Mouse (Mus musculus) kidney, postnatal 36 days (tissue): Measurements from ENCODE around the gene 0610010K14Rik.

Experiments used
- DNase-seq, 2 experiments: peaks; one replicate each; pipeline ENCODE4 v3.0.0; 2021 to 2022; ENCODE audit warnings: mixed read lengths in 2 of 2

Gene 0610010K14Rik

GRCm38 (mm10) chr11:70214856-70215209 lies 22.9 kb downstream of the 0610010K14Rik start:
- no peak for DNase-seq

DNA sequence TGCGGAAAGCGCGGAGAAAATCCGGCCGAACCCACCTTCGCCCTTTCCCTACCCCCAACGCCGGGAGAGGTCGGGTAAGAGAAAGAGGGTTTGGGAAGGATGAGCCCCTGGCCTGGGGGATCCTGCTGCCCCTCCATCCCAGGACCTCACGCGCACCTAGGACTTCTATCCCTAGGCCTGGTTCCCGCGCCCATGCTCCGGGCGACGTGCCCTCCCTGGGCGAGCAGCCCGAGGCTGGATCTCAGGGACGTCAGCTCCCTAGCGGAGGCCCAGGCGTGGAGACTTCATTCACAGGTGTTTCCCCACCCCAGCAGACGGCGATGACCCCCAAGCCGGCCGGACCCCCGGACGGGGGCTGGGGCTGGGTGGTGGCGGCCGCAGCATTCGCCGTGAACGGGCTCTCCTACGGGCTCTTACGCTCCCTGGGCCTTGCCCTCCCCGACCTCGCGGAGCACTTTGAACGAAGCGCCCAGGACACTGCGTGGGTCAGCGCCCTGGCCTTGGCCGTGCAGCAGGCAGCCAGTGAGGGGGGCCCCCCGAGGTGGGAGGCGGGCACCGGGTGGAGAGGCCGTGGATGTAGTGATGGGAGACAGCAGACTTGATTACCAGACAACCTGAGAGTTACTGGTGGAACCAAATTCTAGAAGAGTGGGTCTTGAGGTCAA lies 23.4 kb downstream of the 0610010K14Rik start:
- peak; percentile 86 to 88 for DNase-seq

GRCm38 (mm10) chr11:70213736-70214135 lies 24.0 kb downstream of the 0610010K14Rik start:
- peak in 1 of 2 experiments; percentile 52 for DNase-seq

GRCm38 (mm10) chr11:70212896-70213295 lies 24.8 kb downstream of the 0610010K14Rik start:
- peak; percentile 88 to 90 for DNase-seq

GRCm38 (mm10) chr11:70212423-70212822 lies 25.3 kb downstream of the 0610010K14Rik start, which contains the start of gene Slc16a11:
Slc16a11 (plus strand) TSS chr11:70212752.
- peak in 1 of 2 experiments; percentile 41 for DNase-seq

- no peak for DNase-seq
Observed at GRCm38 (mm10) chr11:70211972-70212371, 25.7 kb downstream of the 0610010K14Rik start.

DNA sequence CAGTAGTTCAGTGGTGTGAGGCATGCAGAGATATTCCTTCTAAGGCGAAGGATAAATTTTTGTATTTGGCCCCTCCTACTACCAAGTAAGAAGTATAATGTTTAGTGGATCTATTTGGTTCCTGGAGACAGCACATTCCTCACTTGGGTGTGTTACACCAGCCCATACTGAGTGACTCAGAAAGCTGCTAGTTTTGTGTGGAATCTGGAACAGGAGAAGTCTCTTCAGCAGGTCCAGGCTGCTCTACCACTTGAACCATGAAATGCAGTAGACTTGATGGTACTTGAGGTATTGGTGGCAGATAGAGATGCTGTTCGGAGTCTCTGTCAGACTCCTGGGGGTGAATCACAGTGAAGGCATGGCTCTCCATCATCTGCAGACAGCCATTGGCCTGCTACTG lies 27.0 kb downstream of the 0610010K14Rik start:
- no peak for DNase-seq

DNA sequence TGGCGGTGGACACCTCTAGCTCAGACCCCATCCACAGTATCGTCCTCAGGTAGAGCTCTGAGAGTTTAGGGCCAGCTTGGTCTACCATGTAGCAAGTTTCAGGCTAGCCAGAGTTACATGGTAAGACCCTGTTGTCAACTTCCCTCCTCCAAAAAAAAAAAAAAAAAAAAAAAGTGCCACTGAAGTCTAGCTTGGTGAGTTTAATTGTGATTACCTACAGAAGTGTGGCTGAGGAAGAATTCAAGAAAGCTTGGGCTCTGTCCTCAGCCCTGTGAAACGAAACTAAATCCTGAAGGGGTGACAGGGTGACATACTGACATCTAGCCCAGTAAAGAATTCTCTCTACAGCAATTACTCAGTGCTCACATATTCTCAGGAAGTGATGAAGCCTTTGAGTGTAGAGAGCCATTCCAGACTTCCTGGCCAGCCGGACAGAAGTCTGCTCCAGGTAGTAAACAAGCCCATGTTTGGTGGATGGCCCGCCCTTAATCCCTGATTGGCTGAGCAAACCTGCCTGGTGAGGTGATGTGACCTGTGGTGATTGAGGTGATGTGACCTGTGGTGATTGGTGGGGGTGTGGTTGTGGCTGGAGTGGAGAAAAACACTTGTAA lies 28.8 kb downstream of the 0610010K14Rik start:
- DNase-seq: peak in 1 of 2 experiments; percentile 25

- no peak for DNase-seq
Observed at GRCm38 (mm10) chr11:70207283-70207682, 30.4 kb downstream of the 0610010K14Rik start.

- no peak for DNase-seq
Observed at GRCm38 (mm10) chr11:70206801-70207200, 30.9 kb downstream of the 0610010K14Rik start.

- peak; percentile 91 to 96 for DNase-seq
Observed at GRCm38 (mm10) chr11:70201691-70202090, 36.0 kb downstream of the 0610010K14Rik start.

DNA sequence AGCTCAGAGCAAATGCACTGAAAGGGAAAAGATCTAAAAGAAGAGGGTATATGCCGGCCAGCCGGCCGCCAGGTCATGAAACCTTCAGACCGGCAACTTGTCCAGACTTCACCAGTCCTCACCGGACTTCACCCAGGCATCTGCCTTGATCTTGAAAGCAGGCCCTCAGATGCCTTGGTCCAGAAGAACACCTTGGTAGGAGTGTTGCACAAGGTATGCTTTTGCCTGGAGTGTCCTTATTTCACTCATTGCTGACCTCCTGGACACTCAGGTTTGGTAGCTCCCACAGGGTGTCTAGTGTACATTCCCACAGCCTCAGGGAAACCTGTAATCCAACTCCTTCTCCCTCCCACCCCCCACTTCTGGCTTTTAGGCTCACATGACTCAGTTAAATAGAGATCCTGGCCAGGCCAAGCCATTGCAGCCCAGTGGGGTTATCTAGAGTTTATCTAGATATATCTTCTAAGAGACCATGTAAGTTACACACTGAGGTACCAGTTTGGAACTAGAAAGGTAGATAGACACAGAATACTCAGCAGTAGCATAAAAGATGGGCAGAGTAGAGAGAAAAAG lies 37.6 kb downstream of the 0610010K14Rik start:
- peak in 1 of 2 experiments; percentile 37 for DNase-seq

DNA sequence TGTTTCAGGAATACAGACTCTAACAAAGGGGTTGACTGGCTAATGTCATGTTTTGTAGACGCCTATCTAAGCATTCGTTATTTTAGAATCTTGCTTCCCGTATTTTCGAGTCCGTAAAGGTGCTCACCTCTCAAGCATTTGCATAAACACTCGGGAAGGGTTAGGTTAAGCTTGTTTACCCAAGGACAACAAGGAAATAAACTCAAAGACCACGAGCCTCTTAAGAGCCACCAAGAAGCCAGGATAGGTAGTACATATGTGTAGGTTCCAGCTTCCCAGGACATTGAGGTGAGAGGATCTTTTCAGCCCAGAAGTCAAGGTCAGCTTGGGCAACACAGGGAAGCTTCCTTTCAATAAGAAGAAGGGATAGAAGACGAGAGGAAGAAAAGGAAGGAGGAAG lies 38.6 kb downstream of the 0610010K14Rik start:
- no peak for DNase-seq

- no peak for DNase-seq
Observed at GRCm38 (mm10) chr11:70198332-70198731, 39.4 kb downstream of the 0610010K14Rik start.

DNA sequence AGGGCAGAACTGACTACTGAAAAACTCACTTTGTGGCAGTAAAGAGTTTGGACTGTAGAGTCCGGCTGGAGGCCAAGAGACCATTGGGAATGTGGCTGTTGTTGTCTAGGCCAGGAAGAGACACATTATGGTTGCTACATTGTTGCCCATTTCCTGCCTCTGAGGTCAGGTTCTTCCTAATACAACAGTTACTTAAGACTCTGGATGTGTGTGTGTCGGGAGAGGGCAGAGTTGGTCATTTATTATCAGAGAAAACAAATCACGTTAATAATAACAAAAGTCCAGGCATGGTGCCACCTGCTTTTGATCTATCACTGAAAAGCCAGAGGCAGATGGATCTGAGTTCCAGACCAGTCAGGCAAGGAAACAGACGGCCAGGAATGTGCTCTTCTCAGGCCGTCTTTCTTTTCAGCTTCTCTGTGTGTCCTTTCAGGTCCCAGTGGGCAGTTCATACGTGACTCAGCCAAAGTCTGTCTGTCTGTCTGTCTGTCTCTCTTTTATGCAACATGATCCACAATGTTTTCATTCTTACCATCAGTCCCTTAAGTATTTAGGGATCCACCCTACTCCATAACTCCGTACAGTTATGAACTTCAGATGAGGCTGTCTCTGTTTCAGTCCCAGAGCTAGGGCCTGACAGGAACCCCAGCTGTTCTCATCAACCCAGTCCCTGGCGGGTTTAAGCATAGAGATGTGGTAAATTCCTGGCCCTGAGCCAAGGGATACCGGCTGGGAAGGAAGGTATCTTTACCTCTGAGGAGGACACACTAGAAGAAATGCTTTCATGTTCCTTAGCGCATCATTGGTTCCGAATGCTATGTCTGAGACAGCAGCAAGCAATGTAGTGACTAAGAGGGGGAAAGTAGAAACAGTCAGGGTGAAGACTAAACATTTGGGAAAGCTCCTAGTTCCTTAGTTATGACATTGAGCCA lies 44.1 kb downstream of the 0610010K14Rik start:
- DNase-seq: peak; percentile 49 to 64

GRCm38 (mm10) chr11:70192157-70192556 lies 45.6 kb downstream of the 0610010K14Rik start:
- no peak for DNase-seq

- DNase-seq: no peak
Observed at GRCm38 (mm10) chr11:70191188-70191587, 46.5 kb downstream of the 0610010K14Rik start.

DNA sequence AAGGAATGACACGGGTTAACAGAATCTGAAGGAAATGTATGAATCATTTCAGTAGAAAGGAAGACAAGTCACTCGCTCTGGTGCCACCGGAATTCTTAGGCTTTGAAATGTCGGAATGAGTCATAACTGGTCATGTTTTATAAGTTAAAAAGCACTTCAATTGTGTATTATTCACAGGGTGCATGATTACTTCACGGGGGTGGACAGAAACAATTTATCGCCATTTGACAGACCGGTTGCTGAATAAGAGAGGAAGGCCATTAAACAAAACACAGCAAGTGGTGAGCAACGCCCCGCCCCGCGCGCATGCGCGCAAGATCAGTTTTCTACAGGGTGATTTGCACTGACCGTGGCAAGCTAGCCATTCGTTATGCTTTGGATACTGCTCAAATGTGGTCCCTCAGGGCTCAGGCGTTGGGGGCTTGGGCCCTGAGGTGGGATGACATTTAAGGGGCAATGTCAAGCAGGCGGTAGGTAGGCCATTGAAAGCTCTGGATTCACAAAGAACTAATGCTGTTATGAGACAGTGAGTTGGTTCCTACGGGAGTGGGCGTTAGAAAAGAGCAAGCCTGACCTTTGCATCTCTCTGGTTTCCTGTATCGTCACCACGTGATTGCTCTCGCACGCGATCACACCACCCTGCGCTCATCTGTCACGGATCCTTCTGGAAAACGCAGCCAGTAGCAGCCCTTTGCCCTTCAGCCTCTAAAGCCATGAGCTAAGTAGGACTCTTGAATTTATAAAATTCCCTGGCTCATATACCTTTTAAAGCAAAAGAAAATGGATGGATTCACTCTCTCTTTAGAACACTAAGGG lies 48.2 kb downstream of the 0610010K14Rik start:
- peak in 1 of 2 experiments; percentile 46 for DNase-seq
